Mouse (Mus musculus) lung, postnatal 0 days (tissue): ENCODE results near the gene Rpl15. TPM values are rescaled to one million over a fixed set of nuclear protein-coding genes. Genes with fewer than 3 reads are reported as not detected.
A peak's percentile ranks its signal among the peaks of the same experiment; 100 is the strongest.

Experiments used
- ATAC-seq: fragments of 200-750 bp; cut with Nextera tagmentation; 2 replicates; pipeline ENCODE4 v1.8.0; 2017; ENCODE audit warnings: moderate library complexity
- DNase-seq: peaks from one replicate; pipeline ENCODE4 v3.0.0-alpha.2; 2016; ENCODE audit warnings: low spot score
- H3K27ac ChIP-seq: fragments of 300-500 bp; sonication (generic); 2 replicates; pipeline ENCODE4 v1.5.1; 2014; ENCODE audit warnings: antibody characterized with exemption, mild to moderate bottlenecking, low read length, mixed read lengths
- H3K27me3 ChIP-seq: fragments of 300-500 bp; sonication (generic); replicated peaks from 2 replicates; pipeline ENCODE4 v1.6.1; 2014; ENCODE audit warnings: low read length, mixed read lengths; ENCODE audit not compliant: insufficient read depth
- H3K36me3 ChIP-seq: fragments of 300-500 bp; sonication (generic); 2 replicates; pipeline ENCODE4 v1.6.1; 2014; ENCODE audit warnings: low read length, mixed read lengths; ENCODE audit not compliant: insufficient read depth
- H3K4me1 ChIP-seq: fragments of 300-500 bp; sonication (generic); 2 replicates; pipeline ENCODE4 v1.6.1; 2014; ENCODE audit warnings: antibody characterized with exemption, low read depth, low read length, mixed read lengths; ENCODE audit not compliant: insufficient read depth
- H3K4me2 ChIP-seq: fragments of 300-500 bp; sonication (generic); replicated peaks from 2 replicates; pipeline ENCODE4 v1.6.1; 2014; ENCODE audit warnings: low read depth, mild to moderate bottlenecking, low read length, moderate library complexity, mixed read lengths
- H3K4me3 ChIP-seq: fragments of 300-500 bp; sonication (generic); 2 replicates; pipeline ENCODE4 v1.5.1; 2014; ENCODE audit warnings: low read depth, low read length
- H3K9ac ChIP-seq: fragments of 300-500 bp; sonication (generic); replicated peaks from 2 replicates; pipeline ENCODE4 v1.6.1; 2014; ENCODE audit warnings: low read depth, mild to moderate bottlenecking
- H3K9me3 ChIP-seq: fragments of 300-500 bp; sonication (generic); 2 replicates; pipeline ENCODE4 v1.6.1; 2016; ENCODE audit warnings: low read length, mixed read lengths
- CTCF ChIP-seq: IDR thresholded peaks from 2 replicates; pipeline ENCODE4 v1.5.1; 2016; ENCODE audit warnings: antibody characterized with exemption, mild to moderate bottlenecking
- EP300 ChIP-seq: IDR thresholded peaks from 2 replicates; pipeline ENCODE4 v1.6.1; 2016; ENCODE audit warnings: antibody characterized with exemption, mild to moderate bottlenecking, control low read depth
- WGBS: fragments of 180-500 bp; shearing (Covaris S2); extraction: QIAGEN DNeasy Blood & Tissue Kit; methylation state at CpG from one replicate; pipeline ENCODE4 v1.1.7; 2014; 5-methylcytosine and 5-hydroxymethylcytosine counted together
- polyA plus RNA-seq: library from polyadenylated mRNA; unstranded; fragments of >200 nt; fragmentation: Nextera tagmentation; extraction: Ambion mirVana; gene quantifications from 2 replicates; pipeline ENCODE4 v1.2.1, GENCODE M21; 2015

Rpl15 gene
- 266 and 282 TPM in 2 replicates for polyA plus RNA-seq

GRCm38 (mm10) chr14:18270529-18271441 lies at the start of gene Rpl15, which contains the start of gene Nkiras1:
Rpl15 (minus strand) TSS chr14:18271391.
Nkiras1 (plus strand) TSS chr14:18271136.
- TF ChIP-seq EP300 (peak; percentile 19; the same call in 1 of the 2 replicates), CTCF (peak; percentile 43)
- WGBS: under 1% methylated on average over 75 of the region's 78 CpGs
- DNase-seq: peak; percentile 99

GRCm38 (mm10) chr14:18317457-18318411 lies 46.5 kb upstream of the Rpl15 start:
- DNase-seq (no peak), ATAC-seq (no peak)
- H3K9ac ChIP-seq: no peak overlapping the region
- no peak for TF ChIP-seq EP300
- TF ChIP-seq CTCF: no peak
- no peak overlapping the region for H3K4me2 ChIP-seq
- no peak overlapping the region for H3K27ac ChIP-seq
- no peaks in the 10 kb centered on the region for H3K27me3 ChIP-seq
- H3K4me3 ChIP-seq: no peak overlapping the region
- no peaks in the 10 kb centered on the region for H3K36me3 ChIP-seq
- WGBS: 46% methylated on average over 11 of the region's 11 CpGs
- no peaks in the 10 kb centered on the region for H3K4me1 ChIP-seq
- no peaks in the 10 kb centered on the region for H3K9me3 ChIP-seq

More at GRCm38 (mm10) chr14:18270529-18271441, at the start of gene Rpl15, which contains the start of gene Nkiras1:
- peak; percentile 100 for ATAC-seq
- Histone ChIP-seq H3K27ac (peak within 1 kb of the TSS; percentile 88), H3K36me3 (no peaks in the 10 kb centered on the region), H3K4me3 (peak within 1 kb of the TSS; percentile 88), H3K27me3 (no peaks in the 10 kb centered on the region), H3K4me2 (peak within 1 kb of the TSS; percentile 76), H3K9me3 (no peaks in the 10 kb centered on the region), H3K4me1 (peaks cover 5% of the 10 kb centered on the region), H3K9ac (peak within 1 kb of the TSS; percentile 95)

GRCm38 (mm10) chr14:18304165-18304564 lies 33.0 kb upstream of the Rpl15 start:
- no peak overlapping the region for H3K4me3 ChIP-seq
- H3K4me2 ChIP-seq: no peak overlapping the region
- TF ChIP-seq CTCF: no peak; the same call in 1 of the 2 replicates
- TF ChIP-seq EP300: no peak
- whole genome bisulfite sequencing: 93% methylated on average over 5 of the region's 5 CpGs
- H3K27me3 ChIP-seq: no peaks in the 10 kb centered on the region
- H3K9me3 ChIP-seq: no peaks in the 10 kb centered on the region
- DNase-seq: no peak
- H3K9ac ChIP-seq: no peak overlapping the region
- ATAC-seq: no peak
- no peaks in the 10 kb centered on the region for H3K4me1 ChIP-seq
- no peak overlapping the region for H3K27ac ChIP-seq
- no peaks in the 10 kb centered on the region for H3K36me3 ChIP-seq

GRCm38 (mm10) chr14:18303262-18303661 lies 32.1 kb upstream of the Rpl15 start:
- Histone ChIP-seq H3K4me3 (no peak overlapping the region), H3K4me1 (no peaks in the 10 kb centered on the region), H3K27me3 (no peaks in the 10 kb centered on the region), H3K4me2 (no peak overlapping the region), H3K9me3 (no peaks in the 10 kb centered on the region), H3K27ac (no peak overlapping the region), H3K36me3 (no peaks in the 10 kb centered on the region), H3K9ac (no peak overlapping the region)
- WGBS: 75% methylated on average over 4 of the region's 4 CpGs
- TF ChIP-seq CTCF (no peak), EP300 (no peak)
- DNase-seq (no peak), ATAC-seq (no peak)

GRCm38 (mm10) chr14:18302750-18303149 lies 31.6 kb upstream of the Rpl15 start:
- ATAC-seq (no peak), DNase-seq (no peak)
- WGBS: 71% methylated on average over 3 of the region's 3 CpGs
- H3K4me3 ChIP-seq: no peak overlapping the region
- no peak overlapping the region for H3K27ac ChIP-seq
- no peaks in the 10 kb centered on the region for H3K9me3 ChIP-seq
- H3K27me3 ChIP-seq: no peaks in the 10 kb centered on the region
- H3K36me3 ChIP-seq: no peaks in the 10 kb centered on the region
- no peak overlapping the region for H3K9ac ChIP-seq
- no peak for TF ChIP-seq EP300
- no peak for TF ChIP-seq CTCF
- no peak overlapping the region for H3K4me2 ChIP-seq
- H3K4me1 ChIP-seq: no peaks in the 10 kb centered on the region

- ATAC-seq: peak; percentile 85
- H3K4me2 ChIP-seq: no peak overlapping the region
- no peaks in the 10 kb centered on the region for H3K4me1 ChIP-seq
- H3K9ac ChIP-seq: no peak overlapping the region
- H3K9me3 ChIP-seq: no peaks in the 10 kb centered on the region
- no peaks in the 10 kb centered on the region for H3K27me3 ChIP-seq
- no peaks in the 10 kb centered on the region for H3K36me3 ChIP-seq
- H3K27ac ChIP-seq: peak overlapping the region; percentile 38; the same call in 1 of the 2 replicates
- no peak overlapping the region for H3K4me3 ChIP-seq
- peak; percentile 70 for DNase-seq
- TF ChIP-seq EP300: no peak
- TF ChIP-seq CTCF: no peak; the same call in none of the 2 replicates
- 51% methylated on average over 3 of the region's 3 CpGs for WGBS
Measured at GRCm38 (mm10) chr14:18301591-18301990, 30.4 kb upstream of the Rpl15 start.
